Mouse (Mus musculus): Measurements from ENCODE around the gene Rnaseh2a.

Rnaseh2a gene

GRCm38 (mm10) chr8:84973079-84973478, 3.5 kb upstream of the Rnaseh2a start:
- in situ Hi-C loops (cut with MboI; ENCODE audit: low pct_unique_long_range_greater_than_20kb in 1 of 2, low sequenced_read_pairs in 2 of 2, unreplicated experiment in 1 of 2): no loop called here

GRCm38 (mm10) chr8:84970913-84971312, 1.3 kb upstream of the Rnaseh2a start:
- in situ Hi-C loops (cut with MboI; ENCODE audit: low pct_unique_long_range_greater_than_20kb in 1 of 2, low sequenced_read_pairs in 2 of 2, unreplicated experiment in 1 of 2): no loop called here

DNA sequence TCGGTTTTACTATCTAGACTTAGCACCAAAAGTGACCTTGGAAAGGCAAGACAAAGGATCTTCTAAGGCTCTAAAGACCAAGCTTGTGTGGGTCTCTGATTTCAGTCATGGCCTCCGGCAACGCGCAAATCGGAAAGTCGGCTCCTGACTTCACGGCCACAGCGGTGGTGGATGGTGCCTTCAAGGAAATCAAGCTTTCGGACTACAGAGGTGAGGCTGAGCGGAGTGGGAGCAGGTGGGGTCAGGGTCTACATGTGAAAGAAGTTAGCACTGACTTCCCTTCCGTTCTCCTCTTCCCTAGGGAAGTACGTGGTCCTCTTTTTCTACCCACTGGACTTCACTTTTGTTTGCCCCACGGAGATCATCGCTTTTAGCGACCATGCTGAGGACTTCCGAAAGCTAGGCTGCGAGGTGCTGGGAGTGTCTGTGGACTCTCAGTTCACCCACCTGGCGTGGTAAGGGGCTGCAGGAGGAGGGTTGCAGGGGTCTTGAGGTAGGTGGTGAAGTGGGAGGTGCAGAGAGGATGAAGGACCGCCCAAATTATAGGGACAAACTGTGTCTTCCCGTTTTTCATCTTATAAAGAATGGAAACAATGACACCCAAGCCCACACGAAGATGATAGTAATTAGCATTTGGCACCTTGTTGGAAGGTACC, 696 bp upstream of the Rnaseh2a start:
- in situ Hi-C loops (cut with MboI; ENCODE audit: low pct_unique_long_range_greater_than_20kb in 1 of 2, low sequenced_read_pairs in 2 of 2, unreplicated experiment in 1 of 2): no loop called here

- in situ Hi-C loops (cut with MboI; ENCODE audit: low pct_unique_long_range_greater_than_20kb in 1 of 2, low sequenced_read_pairs in 2 of 2, unreplicated experiment in 1 of 2): no loop called here
These were observed 917 bp downstream of the Rnaseh2a start for GRCm38 (mm10) chr8:84968650-84969049.

- in situ Hi-C loops (cut with MboI; ENCODE audit: low pct_unique_long_range_greater_than_20kb in 1 of 2, low sequenced_read_pairs in 2 of 2, unreplicated experiment in 1 of 2): no loop called here
These were observed 1.8 kb downstream of the Rnaseh2a start for GRCm38 (mm10) chr8:84967532-84968304.

DNA sequence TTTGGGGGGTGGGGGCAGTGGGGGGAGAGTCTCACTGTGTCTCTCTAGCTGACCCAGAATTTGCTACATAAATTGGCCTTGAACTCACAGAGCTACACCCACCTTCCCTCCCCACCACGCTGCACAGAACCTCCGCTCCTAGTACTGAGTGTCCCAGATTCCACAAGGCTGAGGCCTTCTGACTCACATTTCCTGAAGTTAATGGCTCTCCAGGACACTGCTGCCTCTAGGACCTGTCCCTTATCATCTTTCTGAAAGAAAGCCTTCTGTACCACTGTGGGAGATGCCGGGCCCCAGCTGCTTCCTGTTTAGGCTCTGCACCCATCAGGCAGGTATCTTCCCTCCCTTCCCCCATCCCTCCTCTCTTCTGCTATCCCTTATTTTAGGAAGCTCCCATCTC, 3.0 kb downstream of the Rnaseh2a start:
- in situ Hi-C loops (cut with MboI; ENCODE audit: low pct_unique_long_range_greater_than_20kb in 1 of 2, low sequenced_read_pairs in 2 of 2, unreplicated experiment in 1 of 2): no loop called here

GRCm38 (mm10) chr8:84965731-84966291, 3.8 kb downstream of the Rnaseh2a start:
- in situ Hi-C loops (cut with MboI; ENCODE audit: low pct_unique_long_range_greater_than_20kb in 1 of 2, low sequenced_read_pairs in 2 of 2, unreplicated experiment in 1 of 2): no loop called here

DNA sequence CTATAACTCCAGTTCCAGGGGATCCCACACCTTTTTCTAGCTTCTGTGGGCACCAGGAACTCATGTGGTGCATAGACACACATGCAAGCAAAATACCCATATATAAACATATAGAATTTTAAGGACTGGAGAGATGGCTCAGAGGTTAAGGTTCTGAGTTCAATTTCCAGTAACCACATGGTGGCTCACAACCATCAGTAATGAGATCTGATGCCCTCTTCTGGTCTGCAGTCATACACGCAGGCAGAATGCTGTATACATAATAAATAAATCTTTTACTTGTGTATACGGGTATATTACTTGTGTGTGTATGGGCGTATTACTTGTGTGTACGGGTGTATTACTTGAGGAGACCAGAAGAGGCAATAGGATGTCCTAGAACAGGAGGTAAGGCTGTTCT, 5.6 kb downstream of the Rnaseh2a start:
- in situ Hi-C loops (cut with MboI; ENCODE audit: low pct_unique_long_range_greater_than_20kb in 1 of 2, low sequenced_read_pairs in 2 of 2, unreplicated experiment in 1 of 2): no loop called here

GRCm38 (mm10) chr8:84959811-84960210, 9.8 kb downstream of the Rnaseh2a start:
- in situ Hi-C loops (cut with MboI; ENCODE audit: low pct_unique_long_range_greater_than_20kb in 1 of 2, low sequenced_read_pairs in 2 of 2, unreplicated experiment in 1 of 2): no loop called here

GRCm38 (mm10) chr8:84956768-84957167, 12.8 kb downstream of the Rnaseh2a start:
- in situ Hi-C loops (cut with MboI; ENCODE audit: low pct_unique_long_range_greater_than_20kb in 1 of 2, low sequenced_read_pairs in 2 of 2, unreplicated experiment in 1 of 2): no loop called here

DNA sequence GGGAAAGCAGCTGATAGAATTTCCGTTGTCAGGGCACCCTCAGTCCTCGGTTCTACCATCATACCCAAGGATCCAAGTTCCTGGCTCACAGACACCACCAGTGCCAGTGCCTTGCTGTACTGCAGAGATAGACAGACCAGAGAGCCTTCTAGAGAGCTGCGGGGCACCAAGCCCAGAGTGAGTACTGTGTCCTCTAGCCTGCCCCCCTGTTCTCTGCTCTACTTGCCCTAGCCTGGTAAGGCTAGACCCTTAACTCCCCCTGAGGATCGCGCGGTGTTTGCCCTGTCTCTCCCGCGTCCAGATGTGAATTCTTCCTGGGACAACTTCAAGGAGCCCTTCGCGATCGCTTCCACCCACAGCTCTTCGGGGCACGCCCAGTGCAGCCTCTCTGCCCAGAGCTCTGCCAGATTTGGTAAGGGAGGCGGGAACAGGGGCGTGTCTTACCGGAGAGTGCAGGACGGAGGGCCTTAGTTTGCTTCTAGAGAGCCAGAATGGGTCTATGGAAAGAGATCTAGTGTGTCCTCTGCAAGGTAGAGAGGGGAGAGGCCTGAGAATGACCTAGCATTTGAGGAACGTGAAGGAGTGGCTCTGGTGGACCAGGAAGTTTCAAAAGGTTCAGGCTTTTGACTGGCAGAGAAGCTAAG, 16.8 kb downstream of the Rnaseh2a start:
- in situ Hi-C loops (cut with MboI; ENCODE audit: low pct_unique_long_range_greater_than_20kb in 1 of 2, low sequenced_read_pairs in 2 of 2, unreplicated experiment in 1 of 2): no loop called here

DNA sequence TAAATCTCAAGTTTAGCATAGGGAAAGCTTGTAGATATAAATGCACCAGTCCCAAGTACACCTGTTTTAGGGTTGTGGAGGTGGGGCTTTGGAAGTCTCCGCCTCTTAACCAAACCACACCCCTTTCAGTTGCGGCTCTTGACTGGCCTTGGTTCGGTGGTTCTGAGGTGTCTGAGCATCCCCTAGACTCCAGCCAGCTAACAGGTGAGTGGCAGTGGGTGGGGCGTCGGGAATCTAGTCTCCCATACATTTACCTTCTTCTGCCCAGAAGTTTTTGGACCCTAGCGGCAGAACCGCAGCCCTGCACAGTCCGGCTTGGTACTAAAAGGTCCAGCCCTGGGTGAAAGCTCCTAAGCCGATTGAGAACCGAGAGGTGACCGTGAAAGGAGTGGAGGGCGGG, 19.8 kb downstream of the Rnaseh2a start:
- in situ Hi-C loops (cut with MboI; ENCODE audit: low pct_unique_long_range_greater_than_20kb in 1 of 2, low sequenced_read_pairs in 2 of 2, unreplicated experiment in 1 of 2): no loop called here

DNA sequence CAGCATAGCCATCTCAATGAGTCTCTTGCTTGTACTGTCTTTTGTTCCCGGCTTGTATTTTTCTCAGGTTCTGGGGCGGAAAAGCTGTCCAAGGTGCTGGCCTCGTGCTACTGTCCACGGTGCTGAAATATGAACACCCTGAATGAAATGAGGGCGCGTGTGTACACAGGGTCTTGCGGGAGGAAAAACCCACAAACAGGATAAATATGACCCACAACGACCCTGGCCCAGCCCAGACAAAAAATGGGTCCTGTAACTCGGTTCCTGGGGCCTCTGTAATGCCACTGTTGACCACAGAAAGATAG, 22.4 kb downstream of the Rnaseh2a start:
- in situ Hi-C loops (cut with MboI; ENCODE audit: low pct_unique_long_range_greater_than_20kb in 1 of 2, low sequenced_read_pairs in 2 of 2, unreplicated experiment in 1 of 2): no loop called here

GRCm38 (mm10) chr8:84946528-84947240, 22.9 kb downstream of the Rnaseh2a start, which contains the start of gene Rtbdn:
Gene Rtbdn, plus strand, starts transcription at chr8:84946991.
- in situ Hi-C loops (cut with MboI; ENCODE audit: low pct_unique_long_range_greater_than_20kb in 1 of 2, low sequenced_read_pairs in 2 of 2, unreplicated experiment in 1 of 2): no loop called here

DNA sequence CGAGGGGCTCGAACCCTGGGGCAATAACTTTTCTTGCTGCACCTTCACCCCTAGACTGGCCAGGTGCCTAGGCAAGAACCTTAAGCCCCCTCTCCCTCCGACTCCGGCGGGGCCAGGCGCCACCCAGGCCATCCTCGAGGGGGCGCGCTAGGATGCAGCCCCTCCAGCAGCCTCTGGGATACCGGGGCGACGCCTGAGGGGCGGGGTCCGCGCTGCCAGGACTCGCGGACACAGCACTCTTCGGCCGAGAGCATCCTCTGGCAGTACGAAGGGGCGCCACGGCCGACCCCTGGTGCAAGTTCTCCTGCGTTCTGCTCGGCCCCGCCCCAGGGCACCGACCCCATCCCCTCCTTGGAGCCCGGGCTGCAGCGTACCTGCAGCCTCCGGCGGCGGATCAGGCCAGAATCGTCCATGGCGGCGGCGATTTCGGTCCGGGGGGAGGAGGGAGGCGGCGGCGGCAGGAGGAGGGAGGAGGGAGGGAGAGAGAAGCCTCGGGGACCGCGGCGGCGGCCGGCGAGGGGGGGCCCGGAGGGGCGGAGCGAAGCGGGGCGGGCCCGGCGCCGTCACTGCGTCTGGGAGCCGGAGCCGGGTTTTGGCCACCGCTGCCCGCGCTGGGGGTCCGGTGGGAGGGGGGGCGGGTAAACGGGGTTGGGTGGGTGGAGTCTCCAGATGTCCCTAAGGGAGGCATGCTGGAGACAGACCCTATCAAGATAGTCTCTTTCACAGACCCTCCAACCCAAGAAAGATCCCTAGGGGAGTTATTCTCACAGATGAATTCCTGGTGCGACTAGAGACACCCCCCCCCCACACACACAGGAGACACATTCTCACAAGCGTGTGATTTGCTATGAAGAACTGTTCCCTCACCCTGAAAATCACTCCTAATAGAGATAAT, 23.7 kb downstream of the Rnaseh2a start:
- in situ Hi-C loops (cut with MboI; ENCODE audit: low pct_unique_long_range_greater_than_20kb in 1 of 2, low sequenced_read_pairs in 2 of 2, unreplicated experiment in 1 of 2): no loop called here

DNA sequence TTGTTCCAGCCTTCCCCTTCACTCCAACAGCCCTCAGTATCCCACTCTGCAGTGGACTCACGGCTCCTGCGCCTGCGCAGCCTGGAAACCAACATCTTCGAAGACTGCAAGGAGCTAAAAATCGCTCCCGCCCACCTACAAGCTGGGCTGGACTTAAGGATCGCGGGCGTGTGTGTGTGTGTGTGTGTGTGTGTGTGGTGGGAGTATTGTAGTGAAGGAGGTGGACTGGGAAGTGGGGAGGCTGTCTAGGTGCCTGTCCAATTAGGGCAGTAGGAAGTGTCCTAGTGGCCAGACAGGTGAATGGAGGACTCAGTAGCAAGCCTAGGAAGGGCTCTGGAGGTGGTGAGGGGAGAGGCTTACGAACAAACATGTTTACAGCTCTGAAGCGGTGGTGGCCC, 24.3 kb downstream of the Rnaseh2a start:
- in situ Hi-C loops (cut with MboI; ENCODE audit: low pct_unique_long_range_greater_than_20kb in 1 of 2, low sequenced_read_pairs in 2 of 2, unreplicated experiment in 1 of 2): no loop called here

DNA sequence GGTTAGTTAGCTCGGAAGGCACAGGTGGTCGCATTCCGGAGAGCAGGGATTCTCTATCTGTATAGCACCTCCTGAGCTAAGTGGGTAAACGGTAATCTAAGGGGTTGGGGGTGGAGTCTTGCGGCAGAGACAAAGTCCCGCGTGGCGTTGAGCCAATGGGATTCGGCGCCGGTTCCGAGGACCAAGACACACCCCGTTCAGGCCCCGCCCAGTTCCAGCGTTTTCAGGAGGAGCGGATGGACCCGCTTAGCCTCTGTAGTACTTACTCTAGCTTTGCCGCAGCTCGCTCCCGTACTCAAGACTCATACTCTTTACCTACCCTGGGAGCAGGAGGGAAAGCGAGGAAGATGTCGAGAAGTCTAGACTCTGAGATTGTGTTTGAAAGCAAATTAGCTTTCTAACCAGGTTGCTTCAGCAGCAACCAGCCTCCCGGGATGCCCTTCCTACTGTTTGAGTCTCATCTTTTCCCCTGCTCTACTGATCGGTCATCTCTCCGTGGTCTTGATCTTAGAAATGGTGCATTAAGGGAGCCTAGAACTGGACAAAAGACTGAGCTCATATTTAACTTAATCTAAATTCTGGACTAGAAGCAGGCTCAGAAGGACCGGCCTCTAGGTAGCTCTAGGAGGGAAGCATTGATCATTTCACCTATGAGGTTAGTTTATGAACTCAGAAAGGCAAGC, 24.9 kb downstream of the Rnaseh2a start:
- in situ Hi-C loops (cut with MboI; ENCODE audit: low pct_unique_long_range_greater_than_20kb in 1 of 2, low sequenced_read_pairs in 2 of 2, unreplicated experiment in 1 of 2): no loop called here
